Mouse (Mus musculus) B cell, adult 2 months (primary cell): ENCODE measurements at regions not wholly inside any gene's neighbourhood (a gene's known extent, or its start where the extent isn't known, plus 50 kb on each side); places are given as distances from the start of the nearest gene placed in this dataset.
"Not testable (repeated sequence)": the region's sequence is repeated elsewhere in the genome, so short reads cannot be mapped to it uniquely, and the experiment has no call there.

Experiments used
- DNase-seq, 2 experiments: peaks; one replicate each; pipeline ENCODE4 v3.0.0; 2022

DNA sequence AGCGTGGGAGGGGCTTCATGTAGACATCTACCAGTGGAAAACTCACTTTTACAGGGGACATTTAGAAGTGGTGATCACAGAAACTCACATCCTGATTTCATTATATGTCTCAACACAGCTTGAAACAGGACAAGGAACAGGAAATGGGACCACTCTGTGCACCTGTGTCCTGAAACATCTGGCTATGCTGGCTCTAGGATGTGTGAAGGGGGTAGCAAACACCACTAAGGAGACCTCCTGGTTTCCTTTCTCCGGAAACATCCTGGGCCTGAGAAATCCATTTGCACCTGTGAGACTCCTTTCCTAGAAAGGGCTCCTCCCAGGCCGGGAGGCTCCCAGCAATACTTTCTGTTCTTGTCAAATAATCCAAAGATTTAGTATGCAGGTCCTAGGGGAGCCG, 167.1 kb downstream of the Opa1 start:
- DNase-seq, result no peak

- DNase-seq, result no peak
Observed at GRCm38 (mm10) chr16:29749167-29749566, 170.0 kb downstream of the Opa1 start.

DNA sequence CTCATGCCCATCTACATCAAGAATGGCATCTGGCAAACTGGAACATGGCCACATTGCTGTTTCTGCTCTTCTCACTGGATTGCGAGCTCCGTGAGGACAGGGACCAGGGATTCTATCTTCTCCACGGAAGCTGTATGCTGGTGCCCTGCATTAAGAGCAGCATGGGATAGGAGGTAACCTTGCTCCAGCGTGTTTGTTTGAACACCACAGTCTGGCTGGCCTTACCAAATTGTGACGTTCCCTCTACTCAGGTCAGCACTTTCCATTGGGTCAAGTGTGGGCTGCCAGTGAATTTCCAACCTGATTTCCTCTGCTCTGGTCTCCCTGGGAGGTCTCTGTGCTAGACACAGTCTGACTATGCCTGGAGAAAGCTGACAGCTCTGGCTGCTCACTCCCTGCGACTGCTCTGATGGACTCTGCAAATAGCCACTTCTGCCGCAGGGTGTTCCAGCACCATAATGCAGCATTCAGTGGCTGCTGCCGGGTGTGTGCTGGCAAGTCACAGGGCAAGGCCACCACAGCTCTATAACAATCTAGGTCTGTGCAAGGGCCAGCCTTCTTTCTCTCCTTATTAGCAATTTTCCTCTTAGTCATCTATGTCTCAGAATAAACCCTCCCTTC, 175.6 kb downstream of the Opa1 start:
- no peak for DNase-seq

GRCm38 (mm10) chr16:29758246-29758645, 179.1 kb downstream of the Opa1 start:
- DNase-seq, result no peak

- DNase-seq, result no peak
Observed at GRCm38 (mm10) chr16:29759416-29759815, 180.3 kb downstream of the Opa1 start.

GRCm38 (mm10) chr16:29760627-29761026, 181.5 kb downstream of the Opa1 start:
- no peak for DNase-seq

DNA sequence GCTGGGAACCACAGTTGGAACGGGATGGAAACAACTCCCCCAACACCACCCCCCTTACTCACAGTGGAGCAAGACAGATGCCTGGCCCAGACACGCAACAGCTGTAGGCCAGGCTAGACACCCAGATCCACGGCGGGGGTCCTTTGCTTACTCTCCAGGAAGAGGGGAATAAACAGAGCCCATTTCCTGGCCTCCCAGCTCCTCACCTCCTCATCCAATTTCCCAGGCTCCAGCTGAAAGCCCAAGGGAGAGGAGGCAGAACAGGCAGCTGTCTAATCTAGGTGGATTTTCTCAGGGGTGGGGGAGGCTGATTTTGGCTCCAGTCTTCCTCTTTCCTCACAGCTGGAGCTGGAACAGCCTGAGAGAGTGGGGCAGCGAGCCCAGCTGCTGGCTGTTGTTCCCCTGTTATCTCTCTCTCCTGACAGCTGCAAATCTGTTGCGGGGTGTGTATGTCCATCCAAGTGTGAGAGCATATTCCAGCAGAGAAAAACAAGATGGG, 182.7 kb downstream of the Opa1 start:
- no peak for DNase-seq

- no peak for DNase-seq
Observed at GRCm38 (mm10) chr16:29764376-29764775, 185.2 kb downstream of the Opa1 start.

GRCm38 (mm10) chr16:29765801-29766200, 186.7 kb downstream of the Opa1 start:
- DNase-seq, result not testable (repeated sequence)

GRCm38 (mm10) chr16:29771320-29771719, 192.2 kb downstream of the Opa1 start:
- no peak for DNase-seq

GRCm38 (mm10) chr16:29771728-29772608, 192.8 kb downstream of the Opa1 start:
- no peak for DNase-seq

- no peak for DNase-seq
Observed at GRCm38 (mm10) chr16:29772609-29772988, 193.5 kb downstream of the Opa1 start.

GRCm38 (mm10) chr16:29773056-29773455, 193.9 kb downstream of the Opa1 start:
- no peak for DNase-seq

GRCm38 (mm10) chr16:29774949-29775348, 195.8 kb downstream of the Opa1 start:
- no peak for DNase-seq

- DNase-seq, result no peak
Observed at GRCm38 (mm10) chr16:29775879-29776278, 196.7 kb downstream of the Opa1 start.

DNA sequence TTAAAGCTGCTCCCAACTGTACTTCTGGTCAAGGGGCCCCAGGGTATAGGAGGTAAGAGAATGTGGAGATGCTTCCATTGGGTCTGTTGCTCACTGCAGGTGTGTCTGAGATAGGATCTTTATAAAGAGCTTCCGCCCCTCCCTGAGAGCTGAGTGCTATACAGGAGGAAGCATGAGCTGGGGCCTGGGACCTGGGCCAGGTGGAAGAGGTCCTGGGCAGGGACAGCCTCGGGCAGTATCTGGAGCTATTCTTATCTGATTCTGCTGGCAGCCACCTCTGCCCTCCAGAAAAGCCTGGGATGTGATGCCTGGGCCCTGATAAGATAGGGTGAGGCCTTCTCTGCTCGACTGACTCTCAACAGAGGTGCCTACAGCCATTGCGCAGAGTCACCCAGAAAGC, 203.3 kb downstream of the Opa1 start:
- no peak for DNase-seq

- no peak for DNase-seq
Observed at GRCm38 (mm10) chr16:29785114-29785513, 206.0 kb downstream of the Opa1 start.

GRCm38 (mm10) chr16:29786540-29786939, 207.4 kb downstream of the Opa1 start:
- no peak for DNase-seq

GRCm38 (mm10) chr16:29787633-29788511, 208.7 kb downstream of the Opa1 start:
- no peak for DNase-seq

DNA sequence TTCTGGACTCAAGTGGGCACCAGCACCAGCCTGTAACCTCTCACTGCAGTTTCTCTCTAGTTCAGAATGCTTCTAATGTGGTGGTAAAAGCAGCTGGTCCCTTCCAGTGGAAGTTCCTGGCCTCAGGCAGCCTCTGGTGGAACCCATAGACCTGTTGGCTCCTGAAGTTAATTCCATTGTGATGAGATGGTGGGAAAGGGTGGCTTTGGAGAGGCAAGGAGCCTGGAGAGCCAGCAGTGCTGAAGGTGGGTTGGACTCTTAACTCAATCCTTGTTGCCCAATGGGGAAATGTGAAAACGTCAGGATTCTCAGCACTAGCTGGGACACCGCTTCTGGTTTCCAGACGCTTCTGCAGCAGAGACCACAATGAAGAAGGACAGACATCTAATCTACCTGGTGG, 210.9 kb downstream of the Opa1 start:
- DNase-seq, result no peak

DNA sequence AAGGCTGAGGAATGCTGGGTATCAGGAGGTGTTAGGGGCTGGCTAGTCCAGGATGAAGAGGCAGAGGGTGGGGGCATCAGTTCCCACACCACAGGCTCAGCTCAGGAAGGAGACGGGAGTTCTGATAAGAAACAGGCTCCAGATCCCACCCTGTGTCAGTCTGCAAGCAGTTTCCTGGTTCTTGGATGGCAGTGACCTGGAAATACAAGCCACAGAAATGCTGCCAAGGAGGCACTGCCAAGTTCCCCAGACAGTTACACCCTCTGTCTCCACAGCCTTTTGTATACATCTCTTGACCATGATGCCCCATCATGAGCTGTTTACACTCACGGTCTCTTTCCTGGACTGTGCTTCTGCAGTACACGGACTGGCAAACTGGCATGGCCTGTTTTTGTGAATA, 220.1 kb downstream of the Opa1 start:
- no peak for DNase-seq

- DNase-seq, result no peak
Observed at GRCm38 (mm10) chr16:29799893-29800292, 220.8 kb downstream of the Opa1 start.

DNA sequence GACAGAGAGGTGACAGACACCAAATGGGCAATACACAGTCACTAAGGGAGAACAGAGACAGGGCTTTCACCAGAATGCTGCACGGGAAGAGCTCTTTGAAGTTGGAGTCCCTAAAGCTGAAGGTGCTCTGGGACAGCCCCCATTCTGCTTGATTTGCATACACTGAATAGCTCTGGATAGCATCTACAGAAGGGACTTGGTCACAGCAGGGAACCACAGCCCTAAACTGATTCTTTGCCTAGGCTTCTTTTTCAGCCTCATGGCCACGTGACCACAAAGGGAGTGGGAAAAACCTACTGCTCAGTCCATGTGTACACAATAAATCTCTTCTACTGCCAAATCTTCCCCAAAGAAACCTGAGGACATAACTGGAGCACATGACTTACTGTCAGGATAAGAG, 221.3 kb downstream of the Opa1 start:
- DNase-seq, result peak; percentile 52
